Mouse (Mus musculus) lung, embryonic 14.5 days (tissue): ENCODE results near the gene Arhgdib. TPM values are rescaled to one million over a fixed set of nuclear protein-coding genes. Genes with fewer than 3 reads are reported as not detected.

Experiments used
- ATAC-seq: fragments of 200-750 bp; cut with Nextera tagmentation; 2 replicates; pipeline ENCODE4 v1.8.0; 2017; ENCODE audit warnings: mild to moderate bottlenecking, moderate TSS enrichment, moderate library complexity; ENCODE audit not compliant: insufficient read depth
- DNase-seq: peaks from one replicate; pipeline ENCODE4 v3.0.0-alpha.2; 2015
- H3K27ac ChIP-seq: fragments of 300-500 bp; sonication (generic); 2 replicates; pipeline ENCODE4 v1.5.1; 2014; ENCODE audit warnings: low read depth, mild to moderate bottlenecking, moderate library complexity
- H3K27me3 ChIP-seq: fragments of 300-500 bp; sonication (generic); 2 replicates; pipeline ENCODE4 v1.6.1; 2014; ENCODE audit warnings: low read length, control low read depth; ENCODE audit not compliant: insufficient read depth
- H3K36me3 ChIP-seq: fragments of 300-500 bp; sonication (generic); 2 replicates; pipeline ENCODE4 v1.6.1; 2014; ENCODE audit warnings: control low read depth; ENCODE audit not compliant: insufficient read depth
- H3K4me1 ChIP-seq: fragments of 300-500 bp; sonication (generic); 2 replicates; pipeline ENCODE4 v1.6.1; 2014; ENCODE audit warnings: antibody characterized with exemption, control low read depth; ENCODE audit not compliant: insufficient read depth
- H3K4me2 ChIP-seq: fragments of 300-500 bp; sonication (generic); 2 replicates; pipeline ENCODE4 v1.6.1; 2014; ENCODE audit warnings: mild to moderate bottlenecking
- H3K4me3 ChIP-seq: fragments of 300-500 bp; sonication (generic); 2 replicates; pipeline ENCODE4 v1.5.1; 2014; ENCODE audit warnings: low read depth, low read length
- H3K9ac ChIP-seq: fragments of 300-500 bp; sonication (generic); 2 replicates; pipeline ENCODE4 v1.6.1; 2014
- H3K9me3 ChIP-seq: fragments of 300-500 bp; sonication (generic); 2 replicates; pipeline ENCODE4 v1.6.1; 2016; ENCODE audit warnings: low read depth, low read length, control low read depth
- CTCF ChIP-seq: IDR thresholded peaks from 2 replicates; pipeline ENCODE4 v1.5.1; 2016; ENCODE audit warnings: antibody characterized with exemption, low read depth
- WGBS: fragments of 180-500 bp; shearing (Covaris S2); extraction: QIAGEN DNeasy Blood & Tissue Kit; methylation state at CpG from one replicate; pipeline ENCODE4 v1.1.7; 2014; 5-methylcytosine and 5-hydroxymethylcytosine counted together
- polyA plus RNA-seq: library from polyadenylated mRNA; unstranded; fragments of >200 nt; fragmentation: Nextera tagmentation; extraction: Ambion mirVana; gene quantifications from 2 replicates; pipeline ENCODE4 v1.2.1, GENCODE M21; 2014

The Arhgdib gene
- polyA plus RNA-seq, 1 experiment from 2014 or later, result 71.9 TPM

- no peaks in the 10 kb centered on the region for H3K36me3 ChIP-seq
- H3K9ac ChIP-seq, result no peak overlapping the region
- ATAC-seq, result no peak
- no peaks in the 10 kb centered on the region for H3K27me3 ChIP-seq
- TF ChIP-seq CTCF, result peak; percentile 22; the same call in 1 of the 2 replicates
- WGBS, result 56% methylated on average over 13 of the region's 13 CpGs
- no peak overlapping the region for H3K4me3 ChIP-seq
- no peak overlapping the region for H3K27ac ChIP-seq
- no peak overlapping the region for H3K4me2 ChIP-seq
- H3K9me3 ChIP-seq, result no peaks in the 10 kb centered on the region
- DNase-seq, result peak; percentile 41
- no peaks in the 10 kb centered on the region for H3K4me1 ChIP-seq
These were observed 23.2 kb upstream of the Arhgdib start for GRCm38 (mm10) chr6:136964609-136965510.

GRCm38 (mm10) chr6:136962957-136963356 lies 21.3 kb upstream of the Arhgdib start:
- Histone ChIP-seq H3K9me3 (no peaks in the 10 kb centered on the region), H3K27me3 (no peaks in the 10 kb centered on the region), H3K36me3 (no peaks in the 10 kb centered on the region), H3K9ac (no peak overlapping the region), H3K4me3 (no peak overlapping the region), H3K4me1 (no peaks in the 10 kb centered on the region), H3K4me2 (no peak overlapping the region), H3K27ac (no peak overlapping the region)
- 72% methylated on average over 11 of the region's 11 CpGs for WGBS
- no peak for ATAC-seq
- no peak for DNase-seq
- TF ChIP-seq CTCF, result no peak

- Histone ChIP-seq H3K27ac (no peak overlapping the region), H3K36me3 (no peaks in the 10 kb centered on the region), H3K4me1 (no peaks in the 10 kb centered on the region), H3K9me3 (no peaks in the 10 kb centered on the region), H3K4me2 (no peak overlapping the region), H3K27me3 (no peaks in the 10 kb centered on the region), H3K9ac (no peak overlapping the region), H3K4me3 (no peak overlapping the region)
- no peak for DNase-seq
- no peak for TF ChIP-seq CTCF
- ATAC-seq, result no peak
- WGBS, result 37% methylated on average over 11 of the region's 11 CpGs
These were observed 17.4 kb upstream of the Arhgdib start for GRCm38 (mm10) chr6:136959131-136959530.

GRCm38 (mm10) chr6:136957062-136957461 lies 15.4 kb upstream of the Arhgdib start:
- H3K9ac ChIP-seq, result no peak overlapping the region
- ATAC-seq, result no peak
- 73% methylated on average over 7 of the region's 7 CpGs for WGBS

GRCm38 (mm10) chr6:136955240-136955639 lies 13.5 kb upstream of the Arhgdib start:
- no peaks in the 10 kb centered on the region for H3K9me3 ChIP-seq
- H3K4me2 ChIP-seq, result no peak overlapping the region
- ATAC-seq, result no peak
- no peak overlapping the region for H3K27ac ChIP-seq
- H3K27me3 ChIP-seq, result no peaks in the 10 kb centered on the region
- H3K4me1 ChIP-seq, result no peaks in the 10 kb centered on the region
- no peak overlapping the region for H3K9ac ChIP-seq
- no peaks in the 10 kb centered on the region for H3K36me3 ChIP-seq
- H3K4me3 ChIP-seq, result no peak overlapping the region
- WGBS, result 80% methylated on average over 3 of the region's 3 CpGs
- no peak for DNase-seq
- TF ChIP-seq CTCF, result no peak

More at GRCm38 (mm10) chr6:136957062-136957461, 15.4 kb upstream of the Arhgdib start:
- TF ChIP-seq CTCF, result no peak
- Histone ChIP-seq H3K36me3 (no peaks in the 10 kb centered on the region), H3K4me3 (no peak overlapping the region), H3K27me3 (no peaks in the 10 kb centered on the region), H3K4me2 (no peak overlapping the region), H3K27ac (no peak overlapping the region), H3K9me3 (no peaks in the 10 kb centered on the region), H3K4me1 (no peaks in the 10 kb centered on the region)
- DNase-seq, result no peak

GRCm38 (mm10) chr6:136954715-136955114 lies 13.0 kb upstream of the Arhgdib start:
- H3K27ac ChIP-seq, result no peak overlapping the region
- 78% methylated on average over 8 of the region's 8 CpGs for WGBS
- DNase-seq (no peak), ATAC-seq (no peak)
- no peak for TF ChIP-seq CTCF
- no peak overlapping the region for H3K4me3 ChIP-seq
- H3K9me3 ChIP-seq, result no peaks in the 10 kb centered on the region
- H3K27me3 ChIP-seq, result no peaks in the 10 kb centered on the region
- H3K9ac ChIP-seq, result no peak overlapping the region
- H3K36me3 ChIP-seq, result no peaks in the 10 kb centered on the region
- H3K4me2 ChIP-seq, result no peak overlapping the region
- H3K4me1 ChIP-seq, result no peaks in the 10 kb centered on the region

GRCm38 (mm10) chr6:136954192-136954591 lies 12.5 kb upstream of the Arhgdib start:
- no peaks in the 10 kb centered on the region for H3K4me1 ChIP-seq
- no peaks in the 10 kb centered on the region for H3K27me3 ChIP-seq
- H3K27ac ChIP-seq, result no peak overlapping the region
- TF ChIP-seq CTCF, result no peak
- DNase-seq (no peak), ATAC-seq (no peak)
- no peak overlapping the region for H3K4me2 ChIP-seq
- no peak overlapping the region for H3K9ac ChIP-seq
- no peaks in the 10 kb centered on the region for H3K9me3 ChIP-seq
- no peak overlapping the region for H3K4me3 ChIP-seq
- H3K36me3 ChIP-seq, result no peaks in the 10 kb centered on the region
- WGBS, result 66% methylated on average over 6 of the region's 6 CpGs
